Mouse (Mus musculus) brain, embryonic 18.5 days (tissue): ENCODE measurements around the gene Kif6.

Experiments used
- DNase-seq: peaks from one replicate; pipeline ENCODE4 v3.0.0-alpha.2; 2012; ENCODE audit warnings: low read depth, low spot score

Kif6 gene

DNA sequence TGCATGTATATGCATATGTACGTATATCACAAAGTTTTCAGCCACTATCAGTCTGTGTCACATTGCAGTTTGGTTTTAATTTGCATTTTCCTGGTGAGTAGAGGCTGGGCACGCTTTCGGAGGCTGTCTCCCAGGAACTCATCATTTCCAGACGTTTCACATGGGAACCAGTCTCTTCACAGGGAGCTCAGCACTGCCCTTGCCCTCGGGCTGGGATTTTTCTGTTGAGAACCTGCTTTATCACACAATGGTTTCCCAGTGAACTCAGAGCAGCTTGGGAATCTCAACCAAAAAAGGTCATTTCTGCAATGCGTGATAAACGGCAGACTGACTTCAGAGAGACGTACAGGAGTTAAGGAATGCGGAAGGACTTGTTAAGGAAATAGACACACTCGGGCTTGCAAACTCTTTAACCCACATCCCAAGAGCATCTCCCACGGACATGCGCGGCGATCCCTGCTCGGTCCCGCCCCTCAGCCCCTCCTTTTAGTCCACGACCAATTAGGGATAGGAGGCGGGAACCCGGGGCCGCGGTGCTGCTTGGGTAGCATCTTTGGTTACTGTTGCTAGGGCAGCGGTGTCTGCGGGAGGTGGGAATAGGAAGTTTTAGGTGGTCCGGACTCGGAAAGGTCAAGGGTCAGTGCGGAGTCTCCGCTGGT lies at the start of gene Kif6:
Gene Kif6, plus strand, starts transcription at position 560 of the 659 bp plus-strand sequence.
- peak; percentile 73 for DNase-seq

GRCm38 (mm10) chr17:49568717-49569116 lies 46.2 kb upstream of the Kif6 start:
- DNase-seq, result no peak

GRCm38 (mm10) chr17:49577321-49577720 lies 37.6 kb upstream of the Kif6 start:
- no peak for DNase-seq

DNA sequence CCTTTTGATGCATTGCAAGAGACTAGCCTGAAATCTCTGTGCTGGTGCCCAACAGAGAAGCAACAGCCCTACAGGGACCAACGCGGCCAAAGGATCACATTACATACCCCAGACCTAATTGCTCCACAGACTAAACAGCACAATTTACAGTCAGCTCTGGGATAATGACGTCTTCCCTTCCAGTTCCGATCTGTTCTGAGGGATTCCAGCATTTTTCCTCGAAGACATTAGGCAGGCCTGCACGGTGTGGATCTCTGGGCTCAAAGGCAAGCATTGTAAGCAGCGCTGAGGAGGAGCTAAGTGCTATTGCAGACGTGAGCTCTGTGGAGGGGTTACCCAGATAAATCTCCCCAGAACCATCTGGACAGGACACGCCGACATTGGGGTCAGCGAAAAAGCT lies 32.5 kb upstream of the Kif6 start:
- no peak for DNase-seq

- no peak for DNase-seq
Measured at GRCm38 (mm10) chr17:49590051-49590450, 24.9 kb upstream of the Kif6 start.

DNA sequence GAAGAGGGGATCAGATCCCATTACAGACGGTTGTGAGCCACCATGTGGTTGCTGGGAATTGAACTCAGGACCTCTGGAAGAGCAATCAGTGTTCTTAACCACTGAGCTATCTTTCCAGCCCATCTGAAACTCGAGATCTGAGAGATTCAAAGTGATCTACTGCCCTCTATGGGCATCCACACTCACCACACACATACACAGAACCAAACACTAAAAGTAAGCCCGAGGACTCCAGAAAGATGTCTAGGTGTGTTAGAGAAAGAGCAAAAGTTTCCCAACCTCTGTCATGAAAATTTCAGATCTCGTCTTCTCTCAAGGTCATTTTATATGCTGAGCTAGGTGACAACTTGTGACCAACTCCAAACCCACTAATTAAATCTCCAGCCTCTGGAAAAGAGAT lies 9.5 kb upstream of the Kif6 start:
- DNase-seq, result no peak

DNA sequence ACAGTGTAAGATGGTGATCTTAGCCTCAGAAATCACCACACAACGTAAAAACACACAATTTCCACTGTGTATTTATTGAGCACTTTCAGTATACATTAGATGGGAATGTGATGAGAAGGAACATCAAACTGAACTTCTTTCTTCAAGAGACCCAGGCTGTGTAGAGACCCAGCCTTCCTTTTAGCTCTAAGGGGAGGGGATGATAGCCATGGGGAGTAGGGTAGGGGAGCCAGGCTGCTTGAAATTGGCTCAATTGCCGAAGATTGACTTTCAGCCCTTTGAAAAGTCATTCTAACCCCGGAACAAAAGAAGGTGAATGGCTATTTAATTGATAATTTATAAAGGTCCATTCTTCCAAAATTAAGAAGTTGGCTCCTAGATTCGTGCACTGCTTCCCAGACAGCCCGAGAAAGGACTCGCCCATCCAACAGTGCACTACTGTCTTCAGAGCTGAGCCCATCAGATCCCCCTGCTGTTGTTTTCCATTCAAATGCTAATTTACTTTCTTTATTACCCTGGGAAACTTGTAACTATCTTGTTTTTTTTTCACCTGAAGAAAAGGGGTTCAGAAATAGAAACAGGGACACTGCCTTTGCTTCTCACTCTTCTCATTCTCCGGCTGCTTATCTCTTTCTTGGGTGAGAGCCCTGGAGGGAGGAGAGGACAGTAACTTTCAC lies 7.4 kb upstream of the Kif6 start:
- DNase-seq, result no peak

DNA sequence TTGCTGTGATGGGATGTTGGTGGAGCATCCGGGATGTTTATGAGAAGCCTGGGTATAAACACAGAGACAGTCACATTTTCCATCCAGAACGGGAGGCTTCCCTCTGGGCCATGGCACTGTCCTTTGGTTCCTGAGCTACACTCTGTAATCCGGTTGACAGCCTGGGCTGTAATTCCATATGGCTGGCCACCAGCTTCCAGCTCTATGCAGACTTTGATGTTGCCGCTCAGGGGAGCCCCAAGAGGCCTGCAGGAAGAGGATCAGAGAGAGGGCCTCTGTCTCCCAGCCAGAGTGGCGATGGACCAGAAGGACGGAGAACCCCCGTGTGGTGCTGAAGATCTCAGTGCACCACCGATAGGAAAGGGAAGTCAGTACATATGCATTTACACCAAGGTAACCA lies 4.6 kb upstream of the Kif6 start:
- DNase-seq, result no peak

DNA sequence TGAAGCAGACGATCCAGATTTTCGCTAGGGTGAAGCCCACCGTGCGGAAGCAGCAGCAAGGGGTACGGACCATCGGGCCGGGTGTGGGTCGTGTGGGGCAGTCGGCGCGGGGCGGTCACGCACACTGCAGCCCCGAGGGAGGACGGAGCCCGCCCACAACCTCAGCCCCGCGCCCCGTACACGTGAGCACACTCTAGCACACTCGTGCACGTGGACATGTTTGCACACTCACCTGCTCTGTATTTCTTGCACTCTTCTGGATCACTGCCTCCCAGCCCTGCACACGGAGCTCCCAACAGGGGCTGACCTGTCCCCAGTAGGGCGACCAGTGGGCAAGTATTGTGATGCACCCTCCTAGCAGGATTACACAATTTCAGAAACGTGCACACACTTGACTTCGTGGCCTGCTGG lies 310 bp downstream of the Kif6 start:
- no peak for DNase-seq

GRCm38 (mm10) chr17:49624572-49624971 lies 9.6 kb downstream of the Kif6 start:
- DNase-seq, result no peak

- DNase-seq, result no peak
Measured at GRCm38 (mm10) chr17:49627011-49627794, 12.3 kb downstream of the Kif6 start.

DNA sequence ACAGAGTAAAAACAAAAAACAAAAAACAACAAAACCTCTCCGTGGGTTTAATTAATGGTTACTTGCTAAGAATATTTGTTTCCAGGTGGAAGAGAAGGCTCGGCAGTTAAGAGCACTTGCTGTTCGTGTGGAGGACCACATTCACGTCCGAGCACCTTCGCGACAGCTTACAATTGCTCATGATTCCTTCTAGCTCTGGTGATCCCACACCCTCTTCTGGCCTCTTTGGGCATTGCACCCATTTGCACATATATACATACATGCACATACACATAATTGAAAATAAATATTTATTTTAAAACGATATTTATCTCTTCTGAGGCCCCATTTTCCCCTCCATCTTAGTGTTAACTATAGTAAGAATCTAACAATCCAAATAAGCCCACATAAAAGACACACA lies 13.9 kb downstream of the Kif6 start:
- DNase-seq, result no peak

GRCm38 (mm10) chr17:49633041-49633440 lies 18.1 kb downstream of the Kif6 start:
- no peak for DNase-seq

DNA sequence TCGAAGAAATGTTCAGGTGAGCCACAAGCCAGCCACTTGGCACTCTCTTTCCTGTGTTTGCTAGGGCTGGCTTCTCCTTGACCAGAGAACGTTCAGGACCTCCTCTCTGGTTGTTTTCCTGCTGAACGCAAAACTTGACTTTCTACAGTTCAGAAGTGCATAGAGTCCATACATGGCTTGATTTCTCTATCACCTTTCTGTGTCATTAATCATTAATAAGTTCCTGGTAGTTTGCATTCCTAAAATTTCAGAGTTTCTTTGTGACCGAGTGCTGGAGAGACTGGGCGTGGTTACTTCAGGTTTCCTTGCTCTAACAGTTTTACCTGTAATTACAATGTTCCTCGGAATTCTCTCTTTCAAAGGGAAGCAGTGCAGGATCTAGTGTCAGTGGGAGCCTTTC lies 27.0 kb downstream of the Kif6 start:
- no peak for DNase-seq

GRCm38 (mm10) chr17:49642336-49642735 lies 27.4 kb downstream of the Kif6 start:
- no peak for DNase-seq

DNA sequence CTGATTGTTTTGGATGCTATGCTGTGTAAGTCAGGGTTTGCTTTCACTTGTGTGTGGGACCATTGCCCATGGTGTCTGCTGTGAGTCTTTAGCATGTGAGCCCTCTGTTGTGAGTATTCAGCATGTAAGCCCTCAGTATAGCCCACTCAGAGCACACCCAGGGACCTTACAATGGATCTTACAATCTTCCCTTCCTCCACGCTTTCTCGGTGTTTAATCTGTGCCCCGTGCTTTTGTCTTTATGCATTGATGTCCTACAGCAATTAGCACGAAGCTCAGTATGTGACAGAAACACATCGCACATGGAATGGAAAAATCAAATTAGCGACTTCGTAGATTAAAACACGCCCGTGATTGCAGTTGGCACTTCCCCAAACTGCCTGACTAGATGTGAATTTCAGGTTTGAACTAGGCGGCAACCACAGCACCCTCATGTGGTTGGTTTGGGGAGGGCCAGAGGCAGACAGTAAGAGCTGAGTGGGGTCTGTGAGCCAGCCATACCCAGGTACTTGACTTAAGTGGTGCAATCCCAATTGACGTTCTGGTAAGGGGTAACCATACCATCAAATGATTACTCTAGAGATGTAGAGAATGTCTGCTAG lies 28.1 kb downstream of the Kif6 start:
- no peak for DNase-seq

DNA sequence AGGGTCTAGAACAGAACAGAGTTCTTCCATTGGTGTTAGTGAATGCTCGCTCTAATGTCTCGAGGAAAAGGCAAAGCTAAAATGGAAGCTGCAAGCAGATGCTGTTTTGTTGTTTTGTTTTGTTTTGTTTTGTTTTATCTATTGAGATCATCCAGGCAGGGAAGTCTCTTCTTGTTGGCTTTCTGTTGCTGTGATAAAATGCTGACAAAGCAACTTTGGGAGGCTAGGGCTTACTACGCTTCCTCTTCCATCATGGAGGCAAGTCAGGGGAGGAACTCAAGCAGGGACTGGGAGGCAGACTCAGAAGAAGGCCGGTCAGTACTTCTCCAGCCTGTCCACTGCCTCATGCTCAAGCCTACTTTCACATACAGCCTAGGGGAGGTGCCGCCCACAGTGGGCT lies 31.3 kb downstream of the Kif6 start:
- DNase-seq, result no peak

DNA sequence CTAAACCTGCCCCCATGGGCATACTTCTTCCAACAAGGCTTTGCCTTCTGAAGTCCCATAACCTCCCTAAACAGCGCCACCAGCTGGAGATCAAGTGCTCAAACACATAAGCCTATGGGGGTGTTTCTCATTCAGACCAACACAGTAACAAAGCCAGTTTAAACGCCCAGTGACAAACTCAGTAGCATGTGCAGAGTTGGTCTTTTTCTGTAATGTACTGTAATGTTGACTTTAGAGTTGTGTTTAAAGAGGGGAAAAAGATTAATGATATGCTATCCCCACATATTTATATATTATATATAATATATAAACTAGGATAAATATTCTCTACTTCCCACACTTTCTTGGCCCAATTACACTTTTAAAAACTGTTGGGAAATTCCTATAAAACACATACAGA lies 34.0 kb downstream of the Kif6 start:
- DNase-seq, result no peak

GRCm38 (mm10) chr17:49649394-49649793 lies 34.5 kb downstream of the Kif6 start:
- DNase-seq, result no peak

GRCm38 (mm10) chr17:49650366-49650765 lies 35.4 kb downstream of the Kif6 start:
- no peak for DNase-seq

GRCm38 (mm10) chr17:49652357-49652756 lies 37.4 kb downstream of the Kif6 start:
- no peak for DNase-seq

GRCm38 (mm10) chr17:49652800-49653199 lies 37.9 kb downstream of the Kif6 start:
- DNase-seq, result no peak
